In genomic region chr12:69087928-69088609, GRCm38 (mm10) we compare ENCODE assay signal across 8 mouse cellular contexts.
DNase-seq lines count a peak whose midpoint lies in the region; ATAC-seq lines count a peak whose summit lies in the region.

No protein-coding gene starts in this region.

- no peaks in the 10 kb centered on the region for H3K9me3 ChIP-seq in neural tube, embryonic 12.5 days
- H3K9me3 ChIP-seq in midbrain, embryonic 13.5 days: no peaks in the 10 kb centered on the region

- peak; percentile 43 for DNase-seq in adrenal gland, postnatal 10 days
- no peak for DNase-seq in adrenal gland, postnatal 4 days (ENCODE audit: low spot score in 2 of 2)
- DNase-seq in neural tube, embryonic 10.5 days (ENCODE audit: extremely low spot score, low spot score): no peak
- peak; percentile 13 for DNase-seq in fibroblast of lung, adult 2 months (ENCODE audit: low read depth)
- peak; percentile 76 for DNase-seq in induced T-regulatory cell, adult 2 months (ENCODE audit: low read depth)
- no peak for DNase-seq in adrenal gland, adult 18-20 months (ENCODE audit: low spot score in 2 of 2)

- H3K27me3 ChIP-seq in neural tube, embryonic 12.5 days (replicated peaks): no peaks in the 10 kb centered on the region
- no peaks in the 10 kb centered on the region for H3K27me3 ChIP-seq in midbrain, embryonic 13.5 days

- H3K27ac ChIP-seq in neural tube, embryonic 12.5 days: no peak overlapping the region
- H3K27ac ChIP-seq in midbrain, embryonic 13.5 days: no peak overlapping the region

- no peaks in the 10 kb centered on the region for H3K36me3 ChIP-seq in neural tube, embryonic 12.5 days
- H3K36me3 ChIP-seq in midbrain, embryonic 13.5 days: no peaks in the 10 kb centered on the region

- H3K4me2 ChIP-seq in neural tube, embryonic 12.5 days (replicated peaks): 0 out of 2 replicates have a peak overlapping the region, but pooled peaks have one; percentile 3
- peak overlapping the region; percentile 29 for H3K4me2 ChIP-seq in midbrain, embryonic 13.5 days (replicated peaks)

- H3K4me1 ChIP-seq in neural tube, embryonic 12.5 days: peaks cover 9% of the 10 kb centered on the region
- H3K4me1 ChIP-seq in midbrain, embryonic 13.5 days (replicated peaks): peaks cover 16% of the 10 kb centered on the region

- no peak overlapping the region for H3K4me3 ChIP-seq in neural tube, embryonic 12.5 days
- 0 out of 2 replicates have a peak overlapping the region, but pooled peaks have one; percentile 9 for H3K4me3 ChIP-seq in midbrain, embryonic 13.5 days (replicated peaks)

- 67% methylated on average over 9 of the region's 9 CpGs for WGBS in neural tube, embryonic 12.5 days
- WGBS in midbrain, embryonic 13.5 days: 67% methylated on average over 9 of the region's 9 CpGs

- ATAC-seq in neural tube, embryonic 12.5 days (ENCODE audit: low FRiP score, low read depth): no peak
- ATAC-seq in midbrain, embryonic 13.5 days: peak; percentile 47

- no peak overlapping the region for H3K9ac ChIP-seq in neural tube, embryonic 12.5 days
- no peak overlapping the region for H3K9ac ChIP-seq in midbrain, embryonic 13.5 days (replicated peaks)

Comparison
In these comparisons a context has a peak if more than half of its experiments do, and no peak if none do; other contexts are left out.
1. DNase-seq: peak in adrenal gland, postnatal 10 days (single experiment), fibroblast of lung, adult 2 months (single experiment) and induced T-regulatory cell, adult 2 months (single experiment); none in adrenal gland, postnatal 4 days (0 of 2), neural tube, embryonic 10.5 days (single experiment) and adrenal gland, adult 18-20 months (0 of 2).